Mouse (Mus musculus): ENCODE results near the gene Slc5a5.

Slc5a5 gene

GRCm38 (mm10) chr8:70844523-70844922 lies 48.0 kb downstream of the Slc5a5 start:
- Histone ChIP-seq H3K36me3 (ENCODE audit: control insufficient read depth, insufficient read depth, low read length, poor library complexity, severe bottlenecking) (no peaks in the 10 kb centered on the region), H3K27me3 (ENCODE audit: control insufficient read depth, insufficient read depth, low read length, poor library complexity, severe bottlenecking) (no peaks in the 10 kb centered on the region)
- DNase-seq (ENCODE audit: low read depth, low spot score): peak; percentile 93

- H3K36me3 ChIP-seq (ENCODE audit: control insufficient read depth, insufficient read depth, low read length, poor library complexity, severe bottlenecking): no peaks in the 10 kb centered on the region
- no peaks in the 10 kb centered on the region for H3K27me3 ChIP-seq (ENCODE audit: control insufficient read depth, insufficient read depth, low read length, poor library complexity, severe bottlenecking)
- no peak for DNase-seq (ENCODE audit: low read depth, low spot score)
Observed at GRCm38 (mm10) chr8:70843941-70844340, 48.6 kb downstream of the Slc5a5 start.

- no peaks in the 10 kb centered on the region for H3K27me3 ChIP-seq (ENCODE audit: control insufficient read depth, insufficient read depth, low read length, poor library complexity, severe bottlenecking)
- no peak for DNase-seq (ENCODE audit: low read depth, low spot score)
- H3K36me3 ChIP-seq (ENCODE audit: control insufficient read depth, insufficient read depth, low read length, poor library complexity, severe bottlenecking): no peaks in the 10 kb centered on the region
Observed at GRCm38 (mm10) chr8:70843214-70843773, 49.3 kb downstream of the Slc5a5 start.

GRCm38 (mm10) chr8:70842484-70842883 lies 50.1 kb downstream of the Slc5a5 start:
- no peak for DNase-seq (ENCODE audit: low read depth, low spot score)
- H3K36me3 ChIP-seq (ENCODE audit: control insufficient read depth, insufficient read depth, low read length, poor library complexity, severe bottlenecking): no peaks in the 10 kb centered on the region
- H3K27me3 ChIP-seq (ENCODE audit: control insufficient read depth, insufficient read depth, low read length, poor library complexity, severe bottlenecking): no peaks in the 10 kb centered on the region

- Histone ChIP-seq H3K27me3 (ENCODE audit: control insufficient read depth, insufficient read depth, low read length, poor library complexity, severe bottlenecking) (no peaks in the 10 kb centered on the region), H3K36me3 (ENCODE audit: control insufficient read depth, insufficient read depth, low read length, poor library complexity, severe bottlenecking) (0 out of 2 replicates have a peak, but pooled peaks cover 1% of the 10 kb centered on the region)
- peak; percentile 89 for DNase-seq (ENCODE audit: low read depth, low spot score)
Observed at GRCm38 (mm10) chr8:70841147-70842072, 51.1 kb downstream of the Slc5a5 start.

- no peaks in the 10 kb centered on the region for H3K27me3 ChIP-seq (ENCODE audit: control insufficient read depth, insufficient read depth, low read length, poor library complexity, severe bottlenecking)
- DNase-seq (ENCODE audit: low read depth, low spot score): peak; percentile 37
- H3K36me3 ChIP-seq (ENCODE audit: control insufficient read depth, insufficient read depth, low read length, poor library complexity, severe bottlenecking): 0 out of 2 replicates have a peak, but pooled peaks cover 1% of the 10 kb centered on the region
Observed at GRCm38 (mm10) chr8:70840590-70840989, 52.0 kb downstream of the Slc5a5 start.

GRCm38 (mm10) chr8:70839408-70840351 lies 52.9 kb downstream of the Slc5a5 start, which contains the start of gene Arrdc2:
TSS of gene Arrdc2 (minus strand) at chr8:70839720.
- H3K27me3 ChIP-seq (ENCODE audit: control insufficient read depth, insufficient read depth, low read length, poor library complexity, severe bottlenecking): no peaks in the 10 kb centered on the region
- peak; percentile 100 for DNase-seq (ENCODE audit: low read depth, low spot score)
- H3K36me3 ChIP-seq (ENCODE audit: control insufficient read depth, insufficient read depth, low read length, poor library complexity, severe bottlenecking): 0 out of 2 replicates have a peak, but pooled peaks cover 1% of the 10 kb centered on the region

GRCm38 (mm10) chr8:70838654-70839407 lies 53.7 kb downstream of the Slc5a5 start:
- no peak for DNase-seq (ENCODE audit: low read depth, low spot score)
- Histone ChIP-seq H3K36me3 (ENCODE audit: control insufficient read depth, insufficient read depth, low read length, poor library complexity, severe bottlenecking) (0 out of 2 replicates have a peak, but pooled peaks cover 1% of the 10 kb centered on the region), H3K27me3 (ENCODE audit: control insufficient read depth, insufficient read depth, low read length, poor library complexity, severe bottlenecking) (no peaks in the 10 kb centered on the region)

GRCm38 (mm10) chr8:70836666-70837065 lies 55.9 kb downstream of the Slc5a5 start:
- 0 out of 2 replicates have a peak, but pooled peaks cover 1% of the 10 kb centered on the region for H3K36me3 ChIP-seq (ENCODE audit: control insufficient read depth, insufficient read depth, low read length, poor library complexity, severe bottlenecking)
- no peak for DNase-seq (ENCODE audit: low read depth, low spot score)
- no peaks in the 10 kb centered on the region for H3K27me3 ChIP-seq (ENCODE audit: control insufficient read depth, insufficient read depth, low read length, poor library complexity, severe bottlenecking)

GRCm38 (mm10) chr8:70834071-70834470 lies 58.5 kb downstream of the Slc5a5 start:
- 0 out of 2 replicates have a peak, but pooled peaks cover 1% of the 10 kb centered on the region for H3K36me3 ChIP-seq (ENCODE audit: control insufficient read depth, insufficient read depth, low read length, poor library complexity, severe bottlenecking)
- H3K27me3 ChIP-seq (ENCODE audit: control insufficient read depth, insufficient read depth, low read length, poor library complexity, severe bottlenecking): no peaks in the 10 kb centered on the region
- no peak for DNase-seq (ENCODE audit: low read depth, low spot score)

GRCm38 (mm10) chr8:70833520-70833919 lies 59.0 kb downstream of the Slc5a5 start:
- H3K27me3 ChIP-seq (ENCODE audit: control insufficient read depth, insufficient read depth, low read length, poor library complexity, severe bottlenecking): no peaks in the 10 kb centered on the region
- DNase-seq (ENCODE audit: low read depth, low spot score): no peak

GRCm38 (mm10) chr8:70833018-70833482 lies 59.5 kb downstream of the Slc5a5 start:
- DNase-seq (ENCODE audit: low read depth, low spot score): no peak
- H3K27me3 ChIP-seq (ENCODE audit: control insufficient read depth, insufficient read depth, low read length, poor library complexity, severe bottlenecking): no peaks in the 10 kb centered on the region
- 0 out of 2 replicates have a peak, but pooled peaks cover 1% of the 10 kb centered on the region for H3K36me3 ChIP-seq (ENCODE audit: control insufficient read depth, insufficient read depth, low read length, poor library complexity, severe bottlenecking)

More at GRCm38 (mm10) chr8:70833520-70833919, 59.0 kb downstream of the Slc5a5 start:
- H3K36me3 ChIP-seq (ENCODE audit: control insufficient read depth, insufficient read depth, low read length, poor library complexity, severe bottlenecking): 0 out of 2 replicates have a peak, but pooled peaks cover 1% of the 10 kb centered on the region
